Mouse (Mus musculus) kidney, postnatal 0 days (tissue): ENCODE measurements at regions not wholly inside any gene's neighbourhood (a gene's known extent, or its start where the extent isn't known, plus 50 kb on each side); places are given as distances from the start of the nearest gene placed in this dataset.

Experiments
- ATAC-seq: fragments of 200-750 bp; cut with Nextera tagmentation; replicated peaks from 2 replicates; pipeline ENCODE4 v1.8.0; 2017; ENCODE audit warnings: low read depth, moderate number of reproducible peaks, moderate TSS enrichment, moderate library complexity; ENCODE audit not compliant: low FRiP score
- DNase-seq: peaks from one replicate; pipeline ENCODE4 v3.0.0-alpha.2; 2016; ENCODE audit warnings: low spot score
- H3K27ac ChIP-seq: fragments of 300-500 bp; sonication (generic); 2 replicates; pipeline ENCODE4 v1.5.1; 2014; ENCODE audit warnings: mild to moderate bottlenecking
- H3K27me3 ChIP-seq: fragments of 300-500 bp; sonication (generic); 2 replicates; pipeline ENCODE4 v1.6.1; 2014; ENCODE audit warnings: low read length, mixed read lengths; ENCODE audit not compliant: insufficient read depth
- H3K36me3 ChIP-seq: fragments of 300-500 bp; sonication (generic); 2 replicates; pipeline ENCODE4 v1.6.1; 2014; ENCODE audit warnings: low read length, mixed read lengths; ENCODE audit not compliant: insufficient read depth
- H3K4me1 ChIP-seq: fragments of 300-500 bp; sonication (generic); replicated peaks from 2 replicates; pipeline ENCODE4 v1.6.1; 2014; ENCODE audit warnings: antibody characterized with exemption, low read length, mixed read lengths; ENCODE audit not compliant: insufficient read depth
- H3K4me2 ChIP-seq: fragments of 300-500 bp; sonication (generic); 2 replicates; pipeline ENCODE4 v1.6.1; 2014; ENCODE audit warnings: mild to moderate bottlenecking, low read length, moderate library complexity, mixed read lengths
- H3K4me3 ChIP-seq: fragments of 300-500 bp; sonication (generic); replicated peaks from 2 replicates; pipeline ENCODE4 v1.5.1; 2014; ENCODE audit warnings: low read depth, low read length
- H3K9ac ChIP-seq: fragments of 300-500 bp; sonication (generic); 2 replicates; pipeline ENCODE4 v1.6.1; 2014; ENCODE audit warnings: low read depth, low read length
- H3K9me3 ChIP-seq: fragments of 300-500 bp; sonication (generic); replicated peaks from 2 replicates; pipeline ENCODE4 v1.6.1; 2016; ENCODE audit warnings: low read length, inconsistent platforms, mixed read lengths
- CTCF ChIP-seq: IDR thresholded peaks from 2 replicates; pipeline ENCODE4 v1.5.1; 2016; ENCODE audit warnings: antibody characterized with exemption, low read depth, mild to moderate bottlenecking, moderate library complexity
- WGBS: fragments of 180-500 bp; shearing (Covaris S2); extraction: QIAGEN DNeasy Blood & Tissue Kit; methylation state at CpG from one replicate; pipeline ENCODE4 v1.1.7; 2014; 5-methylcytosine and 5-hydroxymethylcytosine counted together

DNA sequence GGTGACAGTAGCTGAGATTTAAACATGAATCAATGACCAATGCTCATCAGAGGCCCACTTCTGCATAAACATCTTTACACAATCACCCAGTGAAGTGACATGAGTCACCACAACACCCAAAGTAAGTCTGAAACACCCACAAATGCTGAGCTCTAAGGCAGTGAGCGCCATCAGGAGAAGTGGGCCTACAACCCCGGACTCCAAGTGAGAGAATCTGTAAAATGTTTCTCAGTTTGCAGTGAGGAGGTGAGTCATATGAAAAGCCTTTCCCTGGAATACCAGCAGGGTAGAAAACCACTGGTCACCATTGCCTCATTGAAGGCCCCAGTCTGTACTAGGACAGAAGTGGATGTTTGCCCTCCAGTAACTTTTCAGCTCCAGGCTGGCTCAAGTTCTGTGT is 602.6 kb upstream of the Lrrc4c start:
- Histone ChIP-seq H3K27ac (no peak overlapping the region), H3K9me3 (no peaks in the 10 kb centered on the region), H3K4me1 (no peaks in the 10 kb centered on the region), H3K27me3 (no peaks in the 10 kb centered on the region), H3K4me2 (no peak overlapping the region), H3K9ac (no peak overlapping the region), H3K4me3 (no peak overlapping the region), H3K36me3 (no peaks in the 10 kb centered on the region)
- no peak for DNase-seq
- no peak for ATAC-seq
- no peak for TF ChIP-seq CTCF
- 79% methylated on average over 2 of the region's 2 CpGs for WGBS
